Mouse (Mus musculus) intestine, embryonic 16.5 days (tissue): Measurements from ENCODE around the gene Nckap1l. TPM values are rescaled to one million over a fixed set of nuclear protein-coding genes. Genes with fewer than 3 reads are reported as not detected.

ENCODE experiments used
- ATAC-seq: fragments of 200-750 bp; cut with Nextera tagmentation; 2 replicates; pipeline ENCODE4 v1.8.0; 2017; ENCODE audit warnings: moderate TSS enrichment, moderate library complexity
- H3K27ac ChIP-seq: fragments of 300-500 bp; sonication (generic); 2 replicates; pipeline ENCODE4 v1.5.1; 2014; ENCODE audit warnings: mild to moderate bottlenecking, low read length
- H3K27me3 ChIP-seq: fragments of 300-500 bp; sonication (generic); replicated peaks from 2 replicates; pipeline ENCODE4 v1.6.1; 2014; ENCODE audit warnings: low read length, control low read depth, mixed read lengths; ENCODE audit not compliant: control insufficient read depth, insufficient read depth
- H3K36me3 ChIP-seq: fragments of 300-500 bp; sonication (generic); 2 replicates; pipeline ENCODE4 v1.6.1; 2014; ENCODE audit warnings: low read length, control low read depth; ENCODE audit not compliant: control insufficient read depth, insufficient read depth
- H3K4me1 ChIP-seq: fragments of 300-500 bp; sonication (generic); 2 replicates; pipeline ENCODE4 v1.6.1; 2014; ENCODE audit warnings: low read length, control low read depth, mixed read lengths; ENCODE audit not compliant: control insufficient read depth, insufficient read depth
- H3K4me2 ChIP-seq: fragments of 300-500 bp; sonication (generic); 2 replicates; pipeline ENCODE4 v1.6.1; 2014; ENCODE audit warnings: low read depth, low read length, control low read depth
- H3K4me3 ChIP-seq: fragments of 300-500 bp; sonication (generic); 2 replicates; pipeline ENCODE4 v1.5.1; 2014; ENCODE audit warnings: mild to moderate bottlenecking, low read length
- H3K9ac ChIP-seq: fragments of 300-500 bp; sonication (generic); 2 replicates; pipeline ENCODE4 v1.6.1; 2014; ENCODE audit warnings: low read depth, low read length
- H3K9me3 ChIP-seq: fragments of 300-500 bp; sonication (generic); 2 replicates; pipeline ENCODE4 v1.6.1; 2016; ENCODE audit warnings: low read length, control low read depth; ENCODE audit not compliant: control insufficient read depth
- WGBS: fragments of 180-500 bp; shearing (Covaris S2); extraction: QIAGEN DNeasy Blood & Tissue Kit; methylation state at CpG from one replicate; pipeline ENCODE4 v1.1.7; 2014; 5-methylcytosine and 5-hydroxymethylcytosine counted together
- polyA plus RNA-seq: library from polyadenylated mRNA; unstranded; fragments of >200 nt; fragmentation: Nextera tagmentation; extraction: Ambion mirVana; gene quantifications from 2 replicates; pipeline ENCODE4 v1.2.1, GENCODE M21; 2015

Nckap1l gene
- polyA plus RNA-seq, 1 experiment from 2014 or later, result 3.8 TPM

DNA sequence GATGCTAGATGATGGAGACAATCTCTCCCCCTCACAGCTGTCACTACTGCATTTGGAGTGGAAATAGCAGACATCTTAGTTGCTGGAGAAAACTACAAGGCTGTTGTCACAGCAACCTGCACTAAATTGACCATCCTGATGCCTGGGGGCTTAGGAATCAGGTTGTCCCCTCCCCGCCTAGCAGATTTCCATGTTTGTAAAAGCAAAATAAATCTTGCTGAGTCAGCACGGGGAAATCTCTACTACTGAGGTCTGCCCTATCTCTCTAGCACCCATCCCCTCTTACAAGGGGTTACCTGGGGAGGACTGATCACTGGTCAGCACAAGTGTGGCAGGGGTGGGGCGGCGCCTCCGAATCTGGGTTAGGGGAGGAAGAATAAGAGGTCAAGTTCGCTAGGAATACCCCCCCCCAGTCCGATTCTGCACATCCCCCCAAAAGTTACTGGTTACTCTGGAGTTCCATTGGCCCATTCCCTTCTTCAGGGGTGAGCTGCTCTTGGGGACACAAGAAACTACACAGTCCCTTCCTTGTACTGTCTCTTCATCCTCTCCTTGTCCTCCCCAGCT, 80.5 kb downstream of the Nckap1l start:
- Histone ChIP-seq H3K9me3 (no peaks in the 10 kb centered on the region), H3K4me3 (no peak overlapping the region), H3K27ac (no peak overlapping the region), H3K27me3 (peaks cover 17% of the 10 kb centered on the region), H3K9ac (no peak overlapping the region), H3K4me2 (no peak overlapping the region), H3K4me1 (peaks cover 7% of the 10 kb centered on the region; the same call in 1 of the 2 replicates), H3K36me3 (no peaks in the 10 kb centered on the region)
- WGBS, result 85% methylated on average over 7 of the region's 7 CpGs
- ATAC-seq, result no peak

DNA sequence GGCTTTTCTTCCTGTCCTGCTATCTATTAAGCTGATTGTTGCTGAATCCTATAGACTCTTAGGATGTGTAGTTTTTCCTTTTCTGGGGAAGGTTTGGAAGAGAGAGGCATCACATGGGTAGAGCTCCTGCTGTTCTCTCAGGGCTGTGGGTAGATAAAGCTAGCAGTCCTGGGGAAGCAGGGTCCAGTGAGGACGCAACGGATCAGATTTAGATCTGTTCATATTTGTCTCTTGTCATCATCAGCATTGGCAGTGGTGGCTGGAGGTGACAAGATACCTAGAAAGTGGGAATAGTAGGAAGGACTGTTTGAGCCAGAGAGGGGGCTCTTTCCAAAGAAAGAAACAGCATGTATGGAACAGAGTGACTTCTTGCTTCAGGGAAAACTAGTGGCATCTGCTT, 81.4 kb downstream of the Nckap1l start:
- peaks cover 19% of the 10 kb centered on the region for H3K27me3 ChIP-seq
- WGBS, result 76% methylated on average over 2 of the region's 2 CpGs
- H3K27ac ChIP-seq, result no peak overlapping the region
- H3K4me2 ChIP-seq, result no peak overlapping the region
- no peak overlapping the region for H3K9ac ChIP-seq
- ATAC-seq, result no peak
- H3K36me3 ChIP-seq, result no peaks in the 10 kb centered on the region
- no peaks in the 10 kb centered on the region for H3K9me3 ChIP-seq
- H3K4me3 ChIP-seq, result no peak overlapping the region
- H3K4me1 ChIP-seq, result peaks cover 4% of the 10 kb centered on the region; the same call in 1 of the 2 replicates

DNA sequence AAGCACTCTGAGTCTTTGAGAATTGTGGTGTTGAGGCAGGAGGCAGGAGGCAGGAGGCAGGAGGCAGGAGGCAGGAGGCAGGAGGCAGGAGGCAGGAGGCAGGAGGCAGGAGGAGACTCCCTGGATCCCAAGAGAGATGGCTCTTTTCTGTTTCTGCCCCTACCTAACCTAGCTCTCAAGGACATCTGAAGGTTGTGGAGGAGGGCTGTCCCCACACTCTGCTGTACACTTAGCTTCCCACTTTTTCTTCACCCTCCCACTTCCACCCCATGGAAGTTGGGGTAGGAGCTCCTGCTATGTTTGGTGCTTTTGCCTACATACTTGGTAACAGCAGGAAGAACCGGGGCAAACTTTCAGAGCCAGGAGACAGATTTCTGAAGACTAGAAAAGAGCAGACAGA, 82.2 kb downstream of the Nckap1l start:
- H3K36me3 ChIP-seq, result no peaks in the 10 kb centered on the region
- no peaks in the 10 kb centered on the region for H3K9me3 ChIP-seq
- peaks cover 19% of the 10 kb centered on the region for H3K27me3 ChIP-seq
- WGBS, result 67% methylated on average over 1 of the region's 1 CpGs
- H3K4me3 ChIP-seq, result no peak overlapping the region
- no peak for ATAC-seq
- no peak overlapping the region for H3K27ac ChIP-seq
- H3K9ac ChIP-seq, result no peak overlapping the region
- peaks cover 4% of the 10 kb centered on the region; the same call in 1 of the 2 replicates for H3K4me1 ChIP-seq
- no peak overlapping the region for H3K4me2 ChIP-seq

DNA sequence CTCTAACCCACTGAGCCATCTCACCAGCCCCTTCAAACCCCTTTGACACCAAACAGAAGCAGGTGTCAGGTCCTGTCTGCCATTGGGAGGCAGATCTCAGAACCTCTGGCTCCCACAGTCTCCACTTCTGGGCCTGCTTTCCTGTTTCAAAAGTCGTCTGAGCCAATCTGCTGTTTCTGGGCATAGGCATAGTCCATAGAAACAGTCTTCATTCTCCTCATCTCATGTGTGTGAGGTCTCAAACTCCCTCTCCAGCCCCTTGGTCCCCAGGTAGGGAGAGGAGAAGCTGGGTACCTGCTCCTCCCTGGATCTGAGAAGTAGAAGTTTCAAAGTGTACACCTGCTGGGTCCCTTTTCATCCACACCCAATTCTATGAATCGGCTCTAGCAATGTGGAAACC, 82.9 kb downstream of the Nckap1l start:
- Histone ChIP-seq H3K4me2 (no peak overlapping the region), H3K27me3 (peaks cover 19% of the 10 kb centered on the region), H3K9me3 (no peaks in the 10 kb centered on the region), H3K4me3 (peak overlapping the region; percentile 56; the same call in 1 of the 2 replicates), H3K36me3 (no peaks in the 10 kb centered on the region), H3K9ac (no peak overlapping the region), H3K4me1 (peaks cover 4% of the 10 kb centered on the region; the same call in 1 of the 2 replicates), H3K27ac (no peak overlapping the region)
- 30% methylated on average over 2 of the region's 2 CpGs for WGBS
- no peak for ATAC-seq

DNA sequence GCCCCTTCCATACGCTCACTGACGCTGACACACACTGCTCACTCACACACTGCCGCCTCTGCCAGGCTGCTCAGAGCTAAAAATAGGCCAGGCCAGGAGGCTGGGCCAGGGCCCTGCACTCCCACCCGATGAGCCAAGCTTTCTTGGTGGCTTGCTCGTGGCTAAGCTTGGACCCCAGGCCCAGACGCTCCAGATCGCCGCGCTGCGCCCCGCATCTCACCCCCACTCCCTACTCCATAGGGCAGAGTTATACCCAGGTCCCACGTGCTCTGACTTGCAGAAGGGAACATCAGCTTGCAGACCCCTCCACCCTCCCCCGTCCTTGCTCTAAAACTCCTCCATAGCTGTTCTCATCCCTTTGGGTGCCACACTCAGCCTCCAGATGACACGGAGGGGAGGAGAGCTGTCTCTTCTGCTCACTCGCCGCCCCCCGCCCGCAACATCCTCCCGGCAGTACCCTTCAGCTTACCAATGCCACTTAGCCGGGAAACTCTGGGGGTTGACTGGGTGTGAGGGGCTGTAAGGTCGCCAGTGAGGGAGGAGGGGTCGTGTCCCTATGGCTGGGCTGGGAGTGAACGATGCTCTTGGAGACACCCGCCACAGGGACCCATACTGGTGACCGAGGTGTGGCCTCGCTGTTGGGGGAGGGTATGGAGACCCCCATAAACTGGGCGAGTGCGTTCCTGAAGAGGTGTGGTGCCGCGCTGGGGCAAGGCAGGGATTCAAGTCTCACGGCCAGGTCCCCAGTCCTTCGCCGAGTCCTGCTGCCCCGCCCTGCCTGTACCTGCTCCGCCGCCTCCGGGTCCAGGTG, 83.6 kb downstream of the Nckap1l start:
- Histone ChIP-seq H3K36me3 (no peaks in the 10 kb centered on the region), H3K27me3 (peaks cover 19% of the 10 kb centered on the region), H3K4me1 (peaks cover 4% of the 10 kb centered on the region; the same call in 1 of the 2 replicates), H3K9me3 (no peaks in the 10 kb centered on the region), H3K4me3 (peak overlapping the region; percentile 56), H3K27ac (no peak overlapping the region), H3K4me2 (peak overlapping the region; percentile 84), H3K9ac (peak overlapping the region; percentile 65)
- WGBS, result 5% methylated on average over 35 of the region's 37 CpGs
- peak; percentile 44 for ATAC-seq

DNA sequence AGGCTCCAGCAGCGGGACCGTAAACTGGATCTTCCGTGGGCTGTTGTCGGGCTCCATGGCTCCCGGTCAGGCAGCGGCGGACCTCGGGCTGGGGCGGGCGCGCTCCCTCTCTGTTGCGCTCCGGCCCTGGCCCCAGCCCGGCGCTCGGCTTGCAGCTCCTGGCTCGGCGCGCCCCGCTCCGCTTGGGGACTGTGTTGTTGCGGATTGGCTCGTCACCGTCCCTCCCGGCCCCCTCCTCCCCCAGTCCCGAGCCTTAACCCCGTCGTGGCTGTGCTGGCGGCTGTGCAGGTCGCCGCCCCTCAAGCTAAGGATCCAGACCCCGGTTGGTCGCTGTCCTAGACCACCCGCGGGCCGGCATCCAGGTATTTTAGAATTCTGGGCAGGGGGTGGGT, 84.2 kb downstream of the Nckap1l start, which contains the start of gene Ppp1r1a:
Gene Ppp1r1a, minus strand, starts transcription at position 182 of the 392 bp plus-strand sequence.
- WGBS, result under 1% methylated on average over 36 of the region's 36 CpGs
- no peaks in the 10 kb centered on the region for H3K36me3 ChIP-seq
- peaks cover 4% of the 10 kb centered on the region; the same call in 1 of the 2 replicates for H3K4me1 ChIP-seq
- H3K9ac ChIP-seq, result peak within 1 kb of the TSS; percentile 65
- peak within 1 kb of the TSS; percentile 84 for H3K4me2 ChIP-seq
- H3K9me3 ChIP-seq, result no peaks in the 10 kb centered on the region
- peak within 1 kb of the TSS; percentile 56 for H3K4me3 ChIP-seq
- H3K27ac ChIP-seq, result no peak within 1 kb of the TSS
- ATAC-seq, result peak; percentile 82
- H3K27me3 ChIP-seq, result peaks cover 19% of the 10 kb centered on the region

DNA sequence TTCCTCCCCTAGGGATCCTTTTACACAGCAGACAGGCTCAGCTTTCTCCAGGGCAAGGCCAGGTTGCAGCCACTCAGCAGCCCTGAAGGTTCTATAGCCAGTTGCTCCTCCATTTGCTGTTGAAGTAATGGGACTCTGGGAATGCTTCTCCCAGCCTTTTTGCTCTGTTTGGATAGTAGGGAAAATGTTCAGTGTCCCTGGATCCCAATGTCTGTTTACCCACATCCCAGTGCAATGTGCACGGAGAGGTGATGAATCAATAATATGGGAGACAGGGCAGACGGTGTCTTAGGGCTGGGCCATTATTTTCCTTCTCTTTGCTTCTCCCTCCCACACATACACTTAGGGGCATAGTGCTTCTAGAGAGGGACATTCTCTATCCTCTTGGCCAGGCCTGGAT, 85.7 kb downstream of the Nckap1l start:
- H3K36me3 ChIP-seq, result no peaks in the 10 kb centered on the region
- H3K27me3 ChIP-seq, result peaks cover 19% of the 10 kb centered on the region
- H3K4me2 ChIP-seq, result no peak overlapping the region
- peaks cover 4% of the 10 kb centered on the region; the same call in 1 of the 2 replicates for H3K4me1 ChIP-seq
- no peak overlapping the region for H3K4me3 ChIP-seq
- no peak overlapping the region for H3K27ac ChIP-seq
- H3K9ac ChIP-seq, result no peak overlapping the region
- no peaks in the 10 kb centered on the region for H3K9me3 ChIP-seq
- no peak for ATAC-seq
- 43% methylated on average over 2 of the region's 2 CpGs for WGBS

DNA sequence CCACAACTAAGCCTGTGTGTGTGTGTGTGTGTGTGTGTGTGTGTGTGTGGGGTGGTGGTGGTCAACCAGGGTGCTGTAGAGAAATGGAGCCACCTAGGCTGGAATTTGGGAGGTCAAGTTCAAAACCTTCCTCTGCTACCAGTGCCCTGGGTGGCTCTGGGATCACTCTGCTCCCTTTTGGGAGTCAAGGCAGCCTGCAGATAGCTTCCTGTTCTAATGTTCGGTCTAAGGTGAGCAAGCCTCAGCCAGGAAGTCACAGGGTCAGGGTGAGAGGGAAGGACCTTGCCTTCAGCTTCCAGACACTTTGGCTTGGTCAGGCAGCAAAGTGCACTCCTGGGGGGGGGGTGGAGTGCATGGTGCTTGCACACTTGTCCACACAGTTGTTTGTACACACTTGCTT, 87.1 kb downstream of the Nckap1l start:
- H3K27ac ChIP-seq, result no peak overlapping the region
- H3K4me2 ChIP-seq, result no peak overlapping the region
- H3K4me1 ChIP-seq, result peaks cover 4% of the 10 kb centered on the region; the same call in 1 of the 2 replicates
- no peak overlapping the region for H3K9ac ChIP-seq
- peaks cover 19% of the 10 kb centered on the region for H3K27me3 ChIP-seq
- no peaks in the 10 kb centered on the region for H3K9me3 ChIP-seq
- 78% methylated on average over 1 of the region's 1 CpGs for WGBS
- H3K36me3 ChIP-seq, result no peaks in the 10 kb centered on the region
- no peak overlapping the region for H3K4me3 ChIP-seq
- no peak for ATAC-seq

DNA sequence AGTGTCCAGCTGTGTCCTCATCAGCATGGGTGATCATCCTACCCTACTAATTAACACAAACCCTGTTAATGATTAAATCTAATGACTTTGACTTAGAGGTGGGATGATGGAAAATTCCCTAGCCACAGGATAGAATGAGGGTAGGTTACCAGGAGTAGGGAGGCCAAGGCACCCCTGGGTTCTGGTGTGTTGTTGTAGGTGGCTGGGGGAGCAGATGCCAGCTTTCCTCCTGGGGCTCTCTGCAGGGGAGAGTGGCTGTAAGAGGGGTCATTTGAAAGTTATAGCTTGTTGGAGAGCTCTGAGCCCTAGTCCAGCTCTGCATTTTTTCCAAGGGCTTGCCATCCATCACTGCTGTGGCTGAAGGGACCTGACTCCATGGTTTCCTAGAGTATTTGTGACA, 88.9 kb downstream of the Nckap1l start:
- Histone ChIP-seq H3K27me3 (peaks cover 9% of the 10 kb centered on the region), H3K4me1 (peaks cover 1% of the 10 kb centered on the region; the same call in 1 of the 2 replicates), H3K36me3 (no peaks in the 10 kb centered on the region), H3K9ac (no peak overlapping the region), H3K27ac (no peak overlapping the region), H3K4me3 (no peak overlapping the region), H3K4me2 (no peak overlapping the region), H3K9me3 (no peaks in the 10 kb centered on the region)
- ATAC-seq, result no peak
